Mouse (Mus musculus) CH12.LX (cell line): ENCODE data around the gene Mas1.

Experiments used
- EP300 ChIP-seq: IDR thresholded peaks from 2 replicates; pipeline ENCODE4 v1.6.1; 2011; ENCODE audit warnings: low read length, improper control_type of control experiment
- POLR2A ChIP-seq: IDR thresholded peaks from 2 replicates; pipeline ENCODE4 v1.6.1; 2011; ENCODE audit warnings: low read depth, mild to moderate bottlenecking, improper control_type of control experiment, low read length
- RCOR1 ChIP-seq: conservative IDR thresholded peaks from 2 replicates; pipeline ENCODE4 v1.6.1; 2012; ENCODE audit warnings: low read depth, mild to moderate bottlenecking, inconsistent platforms, low read length, improper control_type of control experiment
- USF2 ChIP-seq: conservative IDR thresholded peaks from 2 replicates; pipeline ENCODE4 v1.6.1; 2011; ENCODE audit warnings: low read depth, low read length, improper control_type of control experiment

DNA sequence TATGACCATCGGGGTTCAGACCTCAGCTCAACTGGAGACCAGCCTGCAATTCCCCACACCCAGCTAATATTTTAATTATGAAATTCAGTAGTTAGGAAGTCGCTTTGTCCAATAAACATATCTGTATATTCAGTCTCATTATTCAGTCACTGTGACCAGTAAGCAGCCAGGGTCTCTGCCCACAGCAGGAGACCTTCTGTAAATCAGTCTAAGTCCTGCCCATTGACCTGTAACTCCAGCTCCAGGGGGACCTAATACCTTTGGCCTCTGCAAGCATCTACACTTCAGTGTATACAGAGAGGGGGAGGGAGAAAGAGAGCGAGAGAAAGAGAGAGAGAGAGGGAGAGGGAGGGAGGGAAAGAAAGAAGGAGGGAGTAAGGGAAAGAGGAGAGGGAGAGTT lies 33.6 kb downstream of the Mas1 start:
- no peak for TF ChIP-seq USF2
- TF ChIP-seq POLR2A, result no peak
- TF ChIP-seq RCOR1, result no peak
- TF ChIP-seq EP300, result no peak
